Mouse (Mus musculus) cerebral cortex, adult 2 months (tissue): ENCODE measurements around the gene B4galt2.

Experiments
- WGBS: fragments of 180-500 bp; shearing (Covaris S2); methylation state at CpG from one replicate; pipeline ENCODE4 v1.1.7; 2018; 5-methylcytosine and 5-hydroxymethylcytosine counted together

Gene B4galt2

GRCm38 (mm10) chr4:117870437-117870836, 12.8 kb downstream of the B4galt2 start:
- 65% methylated on average over 1 of the region's 1 CpGs for WGBS

GRCm38 (mm10) chr4:117869317-117869716, 14.0 kb downstream of the B4galt2 start:
- 66% methylated on average over 9 of the region's 9 CpGs for WGBS

DNA sequence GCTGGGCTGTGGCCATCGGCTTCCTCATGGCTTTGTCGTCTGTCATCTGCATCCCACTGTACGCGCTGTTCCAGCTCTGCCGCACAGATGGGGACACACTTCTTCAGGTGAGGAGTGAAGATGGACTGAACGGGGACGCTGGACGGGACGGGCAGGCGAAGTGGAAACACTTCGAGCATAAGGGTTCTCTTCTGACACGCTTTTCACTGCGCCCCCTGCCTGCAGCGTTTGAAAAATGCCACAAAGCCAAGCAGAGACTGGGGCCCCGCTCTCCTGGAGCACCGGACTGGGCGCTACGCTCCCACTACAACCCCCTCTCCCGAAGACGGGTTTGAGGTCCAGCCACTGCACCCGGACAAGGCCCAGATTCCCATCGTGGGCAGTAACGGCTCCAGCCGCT, 15.5 kb downstream of the B4galt2 start:
- 26% methylated on average over 24 of the region's 24 CpGs for WGBS

DNA sequence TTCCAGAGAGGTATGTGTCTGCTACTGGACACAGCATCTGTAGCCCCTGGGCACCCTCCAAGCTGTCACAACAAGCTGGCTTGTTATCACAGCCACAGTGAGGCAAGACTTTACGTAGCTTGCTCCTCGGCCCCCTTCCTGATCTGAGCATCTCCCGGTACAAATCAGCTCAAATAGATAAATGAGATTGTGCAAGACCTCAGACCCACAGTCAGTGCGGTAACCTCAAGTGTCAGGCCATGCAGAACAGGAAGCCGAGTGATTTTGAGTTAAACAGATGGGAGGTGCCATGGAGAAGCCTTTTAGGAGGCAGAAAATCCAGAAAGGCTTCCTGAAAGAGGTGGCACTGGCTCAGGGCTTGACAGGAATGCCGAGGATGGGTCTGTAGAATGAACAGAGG, 16.3 kb downstream of the B4galt2 start:
- WGBS, result 88% methylated on average over 6 of the region's 6 CpGs

GRCm38 (mm10) chr4:117866083-117866482, 17.2 kb downstream of the B4galt2 start:
- 51% methylated on average over 9 of the region's 9 CpGs for WGBS

GRCm38 (mm10) chr4:117862823-117863222, 20.5 kb downstream of the B4galt2 start:
- 33% methylated on average over 4 of the region's 4 CpGs for WGBS

- 35% methylated on average over 9 of the region's 9 CpGs for WGBS
Measured at GRCm38 (mm10) chr4:117860570-117860969, 22.7 kb downstream of the B4galt2 start.

- 52% methylated on average over 3 of the region's 3 CpGs for WGBS
Measured at GRCm38 (mm10) chr4:117858794-117859193, 24.5 kb downstream of the B4galt2 start.

- WGBS, result 66% methylated on average over 9 of the region's 9 CpGs
Measured at GRCm38 (mm10) chr4:117855146-117855545, 28.1 kb downstream of the B4galt2 start.

GRCm38 (mm10) chr4:117852152-117852868, 31.0 kb downstream of the B4galt2 start:
- 78% methylated on average over 10 of the region's 10 CpGs for WGBS

GRCm38 (mm10) chr4:117850871-117851270, 32.4 kb downstream of the B4galt2 start:
- 67% methylated on average over 7 of the region's 7 CpGs for WGBS

- WGBS, result 66% methylated on average over 7 of the region's 7 CpGs
Measured at GRCm38 (mm10) chr4:117850176-117850575, 33.1 kb downstream of the B4galt2 start.

- 57% methylated on average over 5 of the region's 5 CpGs for WGBS
Measured at GRCm38 (mm10) chr4:117849506-117849905, 33.8 kb downstream of the B4galt2 start.

- WGBS, result 63% methylated on average over 17 of the region's 17 CpGs
Measured at GRCm38 (mm10) chr4:117849063-117849462, 34.2 kb downstream of the B4galt2 start.

DNA sequence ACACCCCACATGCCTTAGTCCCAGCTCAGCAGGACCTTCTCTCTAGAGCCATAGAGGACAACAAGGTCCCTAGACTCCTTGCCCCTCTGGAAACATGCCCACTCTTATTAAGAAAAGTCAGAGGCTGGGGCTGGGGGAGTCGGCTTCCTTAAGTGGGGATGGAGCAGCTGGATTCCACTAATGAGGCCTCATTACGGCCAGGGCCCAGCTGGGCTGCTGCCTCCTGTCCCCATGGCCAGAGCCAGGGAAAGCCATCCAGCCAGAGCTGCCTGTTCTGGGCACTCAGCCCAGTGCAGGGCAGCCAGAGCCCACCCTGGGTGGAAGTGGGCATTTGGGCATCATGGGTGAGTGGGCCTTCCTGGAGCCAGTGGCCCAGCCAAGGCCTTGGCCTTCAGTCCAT, 36.3 kb downstream of the B4galt2 start:
- 64% methylated on average over 2 of the region's 2 CpGs for WGBS

- 96% methylated on average over 4 of the region's 4 CpGs for WGBS
Measured at GRCm38 (mm10) chr4:117846261-117846660, 37.0 kb downstream of the B4galt2 start.

DNA sequence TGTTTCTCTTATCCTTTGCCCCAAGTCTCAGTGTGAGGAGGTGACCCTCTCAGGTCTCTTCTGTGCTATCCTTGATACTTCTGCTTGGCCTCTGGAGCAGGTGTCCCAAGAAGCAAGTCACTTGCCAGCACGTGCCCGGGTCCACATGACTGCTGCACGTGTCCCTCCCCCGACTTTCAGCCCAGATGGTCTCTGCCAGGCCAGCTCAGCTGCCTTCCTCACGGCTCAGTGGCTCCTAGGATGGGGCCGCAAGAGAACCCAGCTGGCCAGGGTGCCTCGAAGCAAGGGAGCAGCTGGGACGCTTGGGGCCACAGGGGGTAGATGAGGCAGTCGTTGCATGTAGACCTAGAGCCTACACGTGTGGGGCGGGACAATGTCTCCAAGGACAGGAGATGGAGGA, 38.0 kb downstream of the B4galt2 start:
- 79% methylated on average over 11 of the region's 11 CpGs for WGBS

GRCm38 (mm10) chr4:117844467-117844866, 38.8 kb downstream of the B4galt2 start:
- WGBS, result 92% methylated on average over 5 of the region's 5 CpGs

GRCm38 (mm10) chr4:117843101-117843500, 40.2 kb downstream of the B4galt2 start:
- WGBS, result 92% methylated on average over 5 of the region's 5 CpGs

GRCm38 (mm10) chr4:117841566-117841965, 41.7 kb downstream of the B4galt2 start:
- 84% methylated on average over 3 of the region's 3 CpGs for WGBS

- 95% methylated on average over 5 of the region's 5 CpGs for WGBS
Measured at GRCm38 (mm10) chr4:117840821-117841220, 42.5 kb downstream of the B4galt2 start.

- WGBS, result 79% methylated on average over 6 of the region's 6 CpGs
Measured at GRCm38 (mm10) chr4:117839366-117839765, 43.9 kb downstream of the B4galt2 start.

DNA sequence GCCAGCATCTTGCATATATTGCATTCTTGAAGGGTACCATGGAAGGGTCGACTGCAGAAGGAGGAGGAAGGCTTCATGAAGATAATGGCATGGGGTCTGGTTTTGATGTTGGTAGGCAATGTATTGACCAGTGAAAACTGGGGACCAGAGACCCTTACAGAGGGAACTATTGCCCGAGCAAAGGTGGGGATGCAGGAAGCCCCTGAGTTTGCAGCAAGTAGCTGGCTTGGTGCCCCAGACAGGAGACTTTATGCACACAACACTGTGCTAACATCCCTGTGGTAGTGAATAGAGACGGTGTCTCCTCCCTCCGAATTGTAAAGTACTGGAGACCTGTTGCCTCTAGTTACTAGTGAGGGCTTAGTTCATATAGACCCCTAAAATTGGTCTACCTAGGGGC, 46.0 kb downstream of the B4galt2 start:
- 69% methylated on average over 4 of the region's 4 CpGs for WGBS

GRCm38 (mm10) chr4:117836204-117836767, 47.0 kb downstream of the B4galt2 start:
- under 1% methylated on average over 48 of the region's 48 CpGs for WGBS
